In genomic region chr13:46832956-46833355, GRCm38 (mm10) we compare ENCODE assay signal across 11 mouse cellular contexts.
DNase-seq lines count a peak whose midpoint lies in the region; ATAC-seq and TF ChIP-seq lines count a peak whose summit lies in the region.
"Had no signal": no experiment of that assay in that cellular context is flagged by ENCODE, and none has a peak within 500 bp of the region (broad histone marks: within the 10 kb centered on the region; RNA-seq: fewer than 3 reads in every experiment).

No protein-coding gene starts in this region.

- TF ChIP-seq EP300 in liver, postnatal 0 days (IDR thresholded peaks at IDR 0.05; ENCODE audit: low read depth): no peak

- TF ChIP-seq POLR2A in kidney, adult 2 months (IDR thresholded peaks at IDR 0.05; ENCODE audit: low read depth, low read length): no peak

- no peak overlapping the region for H3K9ac ChIP-seq in kidney, embryonic 14.5 days (ENCODE audit: low read depth, low read length)
- no peak overlapping the region for H3K9ac ChIP-seq in liver, postnatal 0 days (replicated peaks)
- H3K9ac ChIP-seq: heart, embryonic 15.5 days had no signal

- H3K27me3 ChIP-seq in kidney, adult 2 months (replicated peaks; ENCODE audit: control insufficient read depth, insufficient read depth, low read length): no peaks in the 10 kb centered on the region
- no peaks in the 10 kb centered on the region for H3K27me3 ChIP-seq in kidney, embryonic 14.5 days (ENCODE audit: control insufficient read depth, insufficient read depth, low read length)
- H3K27me3 ChIP-seq in liver, postnatal 0 days (ENCODE audit: insufficient read depth, low read length): no peaks in the 10 kb centered on the region
- H3K27me3 ChIP-seq: heart, embryonic 15.5 days had no signal

- ATAC-seq in kidney, embryonic 14.5 days (ENCODE audit: low FRiP score, low TSS enrichment): no peak
- ATAC-seq in liver, postnatal 0 days: no peak
- ATAC-seq: midbrain, embryonic 16.5 days had no signal

- peak; percentile 8 for DNase-seq in kidney, adult 2 months
- peak; percentile 54 for DNase-seq in A20 (ENCODE audit: low read depth, low spot score)
- peak; percentile 37 for DNase-seq in MEL-GATA-1-ER (ENCODE audit: extremely low read depth, low read depth)
- DNase-seq in liver, postnatal 0 days: peak; percentile 42
- no peak for DNase-seq in cerebellum, adult 9-10 months
- DNase-seq in cerebellum, adult 11 months: no peak
- DNase-seq in adrenal gland, postnatal 25 days: no peak
- DNase-seq: right cerebral cortex, postnatal 25 days had no signal

- no peak overlapping the region for H3K4me3 ChIP-seq in kidney, adult 2 months (ENCODE audit: insufficient read depth, low read depth, low read length)
- H3K4me3 ChIP-seq in kidney, embryonic 14.5 days (ENCODE audit: low read length): no peak overlapping the region
- H3K4me3 ChIP-seq in liver, postnatal 0 days (ENCODE audit: low read depth, low read length): no peak overlapping the region
- H3K4me3 ChIP-seq: heart, embryonic 15.5 days had no signal

- H3K9me3 ChIP-seq in kidney, embryonic 14.5 days (ENCODE audit: control insufficient read depth, low read length): peaks cover 16% of the 10 kb centered on the region
- H3K9me3 ChIP-seq in liver, postnatal 0 days (ENCODE audit: low read length): peaks cover 2% of the 10 kb centered on the region; the same call in 1 of the 2 replicates
- H3K9me3 ChIP-seq: heart, embryonic 15.5 days had no signal

- no peak overlapping the region for H3K4me2 ChIP-seq in kidney, embryonic 14.5 days (replicated peaks; ENCODE audit: low read depth, low read length)
- H3K4me2 ChIP-seq in liver, postnatal 0 days (ENCODE audit: low read depth, low read length): no peak overlapping the region
- H3K4me2 ChIP-seq: heart, embryonic 15.5 days had no signal

- WGBS in kidney, adult 2 months: 75% methylated on average over 3 of the region's 3 CpGs
- WGBS in kidney, embryonic 14.5 days: 67% methylated on average over 3 of the region's 3 CpGs
- WGBS in liver, postnatal 0 days (ENCODE audit: insufficient replicate concordance): 71% methylated on average over 3 of the region's 3 CpGs

- H3K27ac ChIP-seq in kidney, adult 2 months (ENCODE audit: insufficient read depth, low read depth, low read length): no peak overlapping the region
- H3K27ac ChIP-seq in kidney, embryonic 14.5 days (ENCODE audit: low read depth, low read length): no peak overlapping the region
- no peak overlapping the region for H3K27ac ChIP-seq in liver, postnatal 0 days (ENCODE audit: low read depth)
- H3K27ac ChIP-seq: heart, embryonic 15.5 days had no signal

- TF ChIP-seq CTCF in kidney, adult 2 months (conservative IDR thresholded peaks at IDR 0.05; ENCODE audit: insufficient read depth, insufficient read length, low read depth, low read length): peak; percentile 52
- peak; percentile 71 for TF ChIP-seq CTCF in liver, postnatal 0 days (IDR thresholded peaks at IDR 0.05; ENCODE audit: low read depth)

- H3K4me1 ChIP-seq in kidney, adult 2 months (ENCODE audit: control insufficient read depth, insufficient read depth, low read length): no peaks in the 10 kb centered on the region
- no peaks in the 10 kb centered on the region for H3K4me1 ChIP-seq in kidney, embryonic 14.5 days (ENCODE audit: control insufficient read depth, insufficient read depth, low read length)
- no peaks in the 10 kb centered on the region for H3K4me1 ChIP-seq in liver, postnatal 0 days (ENCODE audit: insufficient read depth)
- H3K4me1 ChIP-seq: heart, embryonic 15.5 days had no signal

- peaks cover 3% of the 10 kb centered on the region for H3K36me3 ChIP-seq in kidney, adult 2 months (ENCODE audit: control insufficient read depth, insufficient read depth, low read length)
- peaks cover 4% of the 10 kb centered on the region; the same call in 1 of the 2 replicates for H3K36me3 ChIP-seq in kidney, embryonic 14.5 days (ENCODE audit: control insufficient read depth, insufficient read depth, low read length)
- H3K36me3 ChIP-seq in liver, postnatal 0 days (replicated peaks; ENCODE audit: insufficient read depth, low read length): peaks cover 13% of the 10 kb centered on the region

Comparison
In these comparisons a context has a peak if more than half of its experiments do, and no peak if none do; other contexts are left out.
1. DNase-seq: peak in kidney, adult 2 months (single experiment), A20 (single experiment), MEL-GATA-1-ER (single experiment) and liver, postnatal 0 days (single experiment); none in cerebellum, adult 9-10 months (single experiment), cerebellum, adult 11 months (single experiment) and adrenal gland, postnatal 25 days (single experiment).